Mouse (Mus musculus) forebrain, postnatal 0 days (tissue): ENCODE measurements around the gene Fbxo6. TPM values are rescaled to one million over a fixed set of nuclear protein-coding genes. Genes with fewer than 3 reads are reported as not detected.
"Not testable (repeated sequence)": the region's sequence is repeated elsewhere in the genome, so short reads cannot be mapped to it uniquely, and the experiment has no call there.

Source experiments
- ATAC-seq: fragments of 200-750 bp; cut with Nextera tagmentation; 2 replicates; pipeline ENCODE4 v1.8.0; 2017; ENCODE audit warnings: mild to moderate bottlenecking, moderate library complexity
- DNase-seq: peaks from one replicate; pipeline ENCODE4 v3.0.0-alpha.2; 2015
- H3K27ac ChIP-seq: fragments of 300-500 bp; sonication (generic); 2 replicates; pipeline ENCODE4 v1.5.1; 2014; ENCODE audit warnings: low read depth, mild to moderate bottlenecking, antibody characterized with exemption, low read length, moderate library complexity, mixed read lengths
- H3K27me3 ChIP-seq: fragments of 300-500 bp; sonication (generic); 2 replicates; pipeline ENCODE4 v1.6.1; 2014; ENCODE audit warnings: mild to moderate bottlenecking, low read length, mixed read lengths; ENCODE audit not compliant: insufficient read depth
- H3K36me3 ChIP-seq: fragments of 300-500 bp; sonication (generic); 2 replicates; pipeline ENCODE4 v1.6.1; 2014; ENCODE audit warnings: mild to moderate bottlenecking, moderate library complexity; ENCODE audit not compliant: insufficient read depth
- H3K4me1 ChIP-seq: fragments of 300-500 bp; sonication (generic); 2 replicates; pipeline ENCODE4 v1.6.1; 2014; ENCODE audit warnings: antibody characterized with exemption; ENCODE audit not compliant: insufficient read depth
- H3K4me2 ChIP-seq: fragments of 300-500 bp; sonication (generic); 2 replicates; pipeline ENCODE4 v1.6.1; 2014; ENCODE audit warnings: low read depth, mild to moderate bottlenecking, moderate library complexity
- H3K4me3 ChIP-seq: fragments of 300-500 bp; sonication (generic); 2 replicates; pipeline ENCODE4 v1.5.1; 2014; ENCODE audit warnings: low read depth, low read length, mixed read lengths
- H3K9ac ChIP-seq: fragments of 300-500 bp; sonication (generic); 2 replicates; pipeline ENCODE4 v1.6.1; 2014; ENCODE audit warnings: mild to moderate bottlenecking
- H3K9me3 ChIP-seq: fragments of 300-500 bp; sonication (generic); 2 replicates; pipeline ENCODE4 v1.6.1; 2016; ENCODE audit warnings: low read length
- CTCF ChIP-seq: sonication (generic); IDR thresholded peaks from 2 replicates; pipeline ENCODE4 v1.5.1; 2016; ENCODE audit warnings: antibody characterized with exemption, control low read depth, low read depth
- WGBS: fragments of 180-500 bp; shearing (Covaris S2); extraction: QIAGEN DNeasy Blood & Tissue Kit; methylation state at CpG from one replicate; pipeline ENCODE4 v1.1.7; 2014; 5-methylcytosine and 5-hydroxymethylcytosine counted together
- polyA plus RNA-seq: library from polyadenylated mRNA; unstranded; fragments of >200 nt; fragmentation: Nextera tagmentation; extraction: Ambion mirVana; gene quantifications from 2 replicates; pipeline ENCODE4 v1.2.1, GENCODE M21; 2015
- total RNA-seq: library from RNA; depleted of rRNA; stranded (reverse); fragments of >200 nt; gene quantifications from 2 replicates; pipeline ENCODE4 v1.2.3, GENCODE M21; 2014

Fbxo6 gene
- total and polyA plus RNA-seq, 2 experiments from 2014 or later: 24.0 to 24.9 TPM

DNA sequence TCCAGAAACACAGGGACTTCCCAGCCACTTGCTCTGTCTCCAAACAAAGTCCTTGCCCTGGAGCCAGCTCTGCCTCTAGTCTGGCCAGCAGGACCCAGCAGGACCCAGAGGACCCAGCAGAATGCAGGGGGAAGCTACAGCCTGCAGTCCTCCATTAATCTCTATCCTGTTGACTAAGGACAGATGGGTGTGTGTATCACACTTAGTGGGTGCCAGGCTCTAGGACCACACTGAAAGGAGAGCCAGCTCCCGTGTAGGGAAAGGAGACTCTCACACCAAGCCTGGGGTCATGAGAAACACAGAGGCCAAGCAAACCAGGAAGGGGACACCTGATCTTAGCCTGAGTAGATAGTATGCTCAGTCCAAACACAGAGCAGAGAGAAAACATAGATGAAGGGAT is 23.7 kb downstream of the Fbxo6 start:
- no peak for TF ChIP-seq CTCF
- Histone ChIP-seq H3K27me3 (no peaks in the 10 kb centered on the region), H3K4me1 (peaks cover 19% of the 10 kb centered on the region), H3K36me3 (no peaks in the 10 kb centered on the region), H3K4me3 (no peak overlapping the region), H3K4me2 (peak overlapping the region; percentile 81), H3K27ac (peak overlapping the region; percentile 47; the same call in 1 of the 2 replicates), H3K9ac (0 out of 2 replicates have a peak overlapping the region, but pooled peaks have one; percentile 15), H3K9me3 (no peaks in the 10 kb centered on the region)
- DNase-seq (no peak), ATAC-seq (no peak)
- WGBS: 43% methylated on average over 1 of the region's 1 CpGs

DNA sequence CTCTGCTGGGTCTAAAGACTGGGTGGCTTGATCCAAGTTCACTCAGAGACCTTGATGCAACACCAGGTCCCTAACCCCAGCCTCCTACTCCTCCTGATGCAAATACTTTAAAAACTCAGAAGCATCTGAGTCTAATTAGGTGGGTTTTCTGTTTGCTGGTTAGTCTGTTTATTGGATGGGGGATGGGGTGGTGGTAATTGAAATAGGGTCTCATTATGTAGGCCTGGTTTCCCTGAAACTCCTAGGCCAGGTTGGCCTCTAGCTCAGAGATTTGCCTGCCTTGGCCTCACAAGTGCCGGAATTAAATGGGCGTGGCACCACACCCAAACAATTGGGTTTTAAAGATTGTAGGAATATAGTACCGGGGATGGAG is 29.3 kb downstream of the Fbxo6 start:
- Histone ChIP-seq H3K27ac (peak overlapping the region; percentile 78), H3K4me2 (no peak overlapping the region), H3K4me1 (peaks cover 20% of the 10 kb centered on the region; the same call in 1 of the 2 replicates), H3K36me3 (no peaks in the 10 kb centered on the region), H3K9ac (no peak overlapping the region), H3K4me3 (no peak overlapping the region), H3K9me3 (no peaks in the 10 kb centered on the region), H3K27me3 (no peaks in the 10 kb centered on the region)
- no peak for TF ChIP-seq CTCF
- 39% methylated on average over 3 of the region's 3 CpGs for WGBS
- ATAC-seq: no peak
- DNase-seq: no peak

DNA sequence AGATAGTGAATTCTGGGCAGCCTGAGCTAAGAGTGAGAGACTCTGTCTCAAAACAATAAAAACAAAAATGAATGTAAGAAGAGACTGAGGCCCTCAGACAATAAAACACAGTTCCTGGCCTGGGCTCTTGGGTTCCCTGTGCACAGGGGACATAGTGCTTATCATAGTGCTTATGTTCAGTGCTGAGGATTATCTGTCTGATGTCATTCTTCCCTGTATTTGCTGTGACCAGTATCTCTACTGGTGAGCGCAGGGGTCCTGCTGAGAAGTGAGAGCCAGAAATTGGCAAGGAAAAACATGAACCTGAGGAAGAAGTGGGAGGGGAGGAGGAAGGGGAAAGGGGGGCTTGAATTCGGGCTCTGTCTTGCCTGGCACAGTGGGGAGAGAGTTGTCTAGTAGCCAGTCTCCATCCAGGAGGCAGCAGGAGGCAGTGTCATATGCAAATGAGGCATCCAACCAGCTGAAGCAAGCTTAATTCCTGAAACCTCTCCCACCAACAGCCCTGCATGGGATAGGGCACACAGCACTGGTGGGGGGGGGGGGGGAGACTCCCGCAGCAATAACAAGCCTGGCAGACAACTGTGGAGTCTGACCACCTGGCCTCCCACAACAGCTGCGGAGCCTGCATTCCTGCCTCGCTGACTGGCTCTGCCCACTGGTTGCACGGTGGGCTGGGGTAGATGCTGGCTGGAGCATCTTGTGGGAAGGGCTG is 29.8 kb downstream of the Fbxo6 start:
- Histone ChIP-seq H3K4me2 (no peak overlapping the region), H3K4me1 (peaks cover 20% of the 10 kb centered on the region; the same call in 1 of the 2 replicates), H3K9me3 (no peaks in the 10 kb centered on the region), H3K27me3 (no peaks in the 10 kb centered on the region), H3K4me3 (no peak overlapping the region), H3K9ac (no peak overlapping the region), H3K27ac (peak overlapping the region; percentile 78), H3K36me3 (no peaks in the 10 kb centered on the region)
- TF ChIP-seq CTCF: no peak
- ATAC-seq (peak; percentile 75), DNase-seq (peak; percentile 59)
- 3% methylated on average over 5 of the region's 6 CpGs for WGBS

DNA sequence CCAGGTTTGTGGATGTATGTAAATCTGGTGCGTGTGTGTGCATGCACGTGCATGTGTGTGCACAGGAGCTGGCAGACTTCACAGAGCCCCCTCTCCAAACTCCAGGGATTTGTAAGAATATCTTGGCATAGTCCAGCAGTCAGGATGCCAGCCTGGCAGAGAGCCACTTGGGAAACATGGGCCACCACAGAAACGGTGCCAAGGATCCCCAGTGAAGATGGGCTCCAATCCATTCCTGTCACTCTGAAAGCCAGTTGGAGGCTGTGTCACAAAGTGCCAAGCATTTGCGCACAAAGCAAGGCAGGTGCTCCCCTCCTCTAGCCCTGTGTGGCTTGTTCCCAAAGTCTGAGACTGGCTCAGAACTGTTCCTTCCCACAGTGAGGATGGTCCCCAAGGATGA is 30.6 kb downstream of the Fbxo6 start:
- H3K9me3 ChIP-seq: no peaks in the 10 kb centered on the region
- H3K4me3 ChIP-seq: no peak overlapping the region
- H3K27ac ChIP-seq: peak overlapping the region; percentile 78
- no peak overlapping the region for H3K4me2 ChIP-seq
- H3K9ac ChIP-seq: no peak overlapping the region
- ATAC-seq (peak; percentile 73), DNase-seq (peak; percentile 94)
- no peak for TF ChIP-seq CTCF
- no peaks in the 10 kb centered on the region for H3K36me3 ChIP-seq
- no peaks in the 10 kb centered on the region for H3K27me3 ChIP-seq
- WGBS: 26% methylated on average over 4 of the region's 4 CpGs
- H3K4me1 ChIP-seq: peaks cover 20% of the 10 kb centered on the region; the same call in 1 of the 2 replicates

DNA sequence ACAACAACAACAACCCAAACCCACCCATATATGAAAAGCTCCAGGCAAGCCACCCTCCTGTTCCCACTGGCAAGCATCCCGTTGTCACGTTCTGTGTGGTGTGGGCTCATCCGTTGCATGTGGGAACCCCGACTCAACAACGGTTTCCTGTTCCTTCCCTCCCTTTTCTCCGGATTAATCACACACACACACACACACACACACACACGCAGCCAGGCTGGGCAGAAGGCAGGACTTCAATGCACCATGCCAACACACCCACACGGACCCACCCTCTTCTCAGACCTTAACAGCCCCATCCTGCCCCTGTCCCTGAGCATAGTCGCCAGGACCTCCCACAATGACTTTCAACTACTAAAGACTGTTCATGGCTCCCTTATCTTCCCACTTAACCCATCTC is 31.4 kb downstream of the Fbxo6 start:
- H3K36me3 ChIP-seq: no peaks in the 10 kb centered on the region
- H3K9me3 ChIP-seq: no peaks in the 10 kb centered on the region
- TF ChIP-seq CTCF: no peak
- H3K27me3 ChIP-seq: no peaks in the 10 kb centered on the region
- no peak overlapping the region for H3K9ac ChIP-seq
- peak overlapping the region; percentile 78 for H3K27ac ChIP-seq
- H3K4me1 ChIP-seq: peaks cover 20% of the 10 kb centered on the region; the same call in 1 of the 2 replicates
- H3K4me2 ChIP-seq: no peak overlapping the region
- 44% methylated on average over 9 of the region's 9 CpGs for WGBS
- no peak overlapping the region for H3K4me3 ChIP-seq
- DNase-seq (no peak), ATAC-seq (no peak)

DNA sequence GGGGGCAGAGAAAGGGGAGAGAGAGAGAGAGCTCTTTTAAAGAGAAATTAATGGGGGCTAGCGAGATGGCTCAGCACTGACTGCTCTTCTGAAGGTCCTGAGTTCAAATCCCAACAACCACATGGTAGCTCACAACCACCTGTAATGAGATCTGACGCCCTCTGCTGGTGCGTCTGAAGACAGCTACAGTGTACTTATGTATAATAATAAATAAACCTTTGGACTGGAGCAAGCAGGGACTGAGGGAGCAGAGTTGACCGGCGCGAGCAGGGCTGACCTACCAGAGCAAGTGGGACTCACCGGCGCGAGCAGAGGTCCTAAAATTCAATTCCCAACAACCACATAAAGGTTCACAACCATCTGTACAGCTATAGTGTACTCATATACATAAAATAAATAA is 32.4 kb downstream of the Fbxo6 start:
- not testable (repeated sequence) for H3K27me3 ChIP-seq, H3K9ac ChIP-seq, ATAC-seq, H3K27ac ChIP-seq, H3K36me3 ChIP-seq, H3K4me2 ChIP-seq, H3K4me3 ChIP-seq, DNase-seq, H3K9me3 ChIP-seq
- H3K4me1 ChIP-seq: peaks cover 26% of the 10 kb centered on the region
- 89% methylated on average over 9 of the region's 9 CpGs for WGBS

DNA sequence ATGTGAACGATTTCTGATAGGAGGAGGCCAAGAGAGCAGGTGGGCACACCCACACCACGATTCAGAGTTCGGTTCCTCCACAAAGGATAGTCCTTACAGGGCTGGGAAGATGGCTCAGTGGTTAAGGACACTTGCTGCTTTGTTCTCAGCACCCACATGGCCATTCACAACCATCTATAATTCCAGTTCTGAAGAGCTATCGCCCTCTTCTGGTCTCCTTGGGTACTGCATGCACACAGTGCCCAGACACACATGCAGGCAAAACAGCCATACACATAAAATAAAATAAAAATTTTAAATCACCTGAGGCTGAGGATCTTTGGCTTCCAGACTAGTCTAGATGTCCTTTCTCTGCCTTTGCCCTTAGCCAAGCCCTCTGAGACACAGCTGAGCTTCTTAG is 34.5 kb downstream of the Fbxo6 start:
- 85% methylated on average over 4 of the region's 4 CpGs for WGBS
- no peak for DNase-seq
- Histone ChIP-seq H3K4me2 (no peak overlapping the region), H3K27ac (no peak overlapping the region), H3K4me1 (peaks cover 24% of the 10 kb centered on the region), H3K27me3 (no peaks in the 10 kb centered on the region), H3K36me3 (peaks cover 17% of the 10 kb centered on the region; the same call in 1 of the 2 replicates), H3K9ac (no peak overlapping the region), H3K4me3 (no peak overlapping the region), H3K9me3 (no peaks in the 10 kb centered on the region)
- ATAC-seq: no peak
- TF ChIP-seq CTCF: peak; percentile 53
